Mouse (Mus musculus): ENCODE measurements around the gene Dock7.

- TF ChIP-seq ELF1 (IDR thresholded peaks at IDR 0.05; ENCODE audit: low read depth, low read length) (no peak), POLR2AphosphoS2 (IDR thresholded peaks at IDR 0.05; ENCODE audit: low read depth, low read length) (no peak), TCF12 (IDR thresholded peaks at IDR 0.05; ENCODE audit: low read depth, low read length) (no peak), NELFE (IDR thresholded peaks at IDR 0.05; ENCODE audit: low read depth, low read length) (no peak), CTCF (conservative IDR thresholded peaks at IDR 0.05 in 1 of 2, IDR thresholded peaks at IDR 0.05 in 1 of 2; ENCODE audit: low read depth in 2 of 2, low read length in 2 of 2) (no peak)
These were observed 30.7 kb upstream of the Dock7 start for GRCm38 (mm10) chr4:99151434-99151833.
